Mouse (Mus musculus) forelimb bud, embryonic 11.5 days (tissue): Measurements from ENCODE around the gene Nfatc2ip.
A peak's percentile ranks its signal among the peaks of the same experiment; 100 is the strongest.
"Not testable (repeated sequence)": the region's sequence is repeated elsewhere in the genome, so short reads cannot be mapped to it uniquely, and the experiment has no call there.

ENCODE experiments used
- DNase-seq: peaks from one replicate; pipeline ENCODE4 v3.0.0-alpha.2; 2012; ENCODE audit warnings: low read depth, low spot score

Nfatc2ip gene

GRCm38 (mm10) chr7:126411061-126411460 is 14.5 kb upstream of the Nfatc2ip start:
- no peak for DNase-seq

GRCm38 (mm10) chr7:126408686-126409085 is 12.1 kb upstream of the Nfatc2ip start:
- DNase-seq, result no peak

GRCm38 (mm10) chr7:126402518-126402917 is 6.0 kb upstream of the Nfatc2ip start:
- DNase-seq, result not testable (repeated sequence)

GRCm38 (mm10) chr7:126399548-126399947 is 3.0 kb upstream of the Nfatc2ip start:
- DNase-seq, result peak; percentile 76

- DNase-seq, result no peak
Observed at GRCm38 (mm10) chr7:126397822-126398221, 1.3 kb upstream of the Nfatc2ip start.

- no peak for DNase-seq
Observed at GRCm38 (mm10) chr7:126397221-126397620, 684 bp upstream of the Nfatc2ip start.

- DNase-seq, result not testable (repeated sequence)
Observed at GRCm38 (mm10) chr7:126392086-126392884, 4.3 kb downstream of the Nfatc2ip start.

- DNase-seq, result no peak
Observed at GRCm38 (mm10) chr7:126388185-126388584, 8.4 kb downstream of the Nfatc2ip start.

- no peak for DNase-seq
Observed at GRCm38 (mm10) chr7:126383565-126383964, 13.0 kb downstream of the Nfatc2ip start.

GRCm38 (mm10) chr7:126377278-126378158 is 19.0 kb downstream of the Nfatc2ip start, which contains the start of gene Spns1:
Gene Spns1 (minus strand): TSS chr7:126377450.
- peak; percentile 97 for DNase-seq

GRCm38 (mm10) chr7:126376903-126377277 is 19.6 kb downstream of the Nfatc2ip start:
- DNase-seq, result no peak

GRCm38 (mm10) chr7:126375012-126375411 is 21.5 kb downstream of the Nfatc2ip start:
- no peak for DNase-seq

- no peak for DNase-seq
Observed at GRCm38 (mm10) chr7:126374526-126374925, 22.0 kb downstream of the Nfatc2ip start.

GRCm38 (mm10) chr7:126373007-126373406 is 23.5 kb downstream of the Nfatc2ip start:
- no peak for DNase-seq

GRCm38 (mm10) chr7:126369393-126369792 is 27.1 kb downstream of the Nfatc2ip start, which contains the start of gene Lat:
Gene Lat (minus strand): TSS chr7:126369570.
- DNase-seq, result no peak

- DNase-seq, result no peak
Observed at GRCm38 (mm10) chr7:126368367-126368766, 28.2 kb downstream of the Nfatc2ip start.

- no peak for DNase-seq
Observed at GRCm38 (mm10) chr7:126367636-126368035, 28.9 kb downstream of the Nfatc2ip start.

- no peak for DNase-seq
Observed at GRCm38 (mm10) chr7:126363038-126363437, 33.5 kb downstream of the Nfatc2ip start.

GRCm38 (mm10) chr7:126359049-126359448 is 37.5 kb downstream of the Nfatc2ip start:
- DNase-seq, result no peak

- no peak for DNase-seq
Observed at GRCm38 (mm10) chr7:126358413-126358812, 38.1 kb downstream of the Nfatc2ip start.

- DNase-seq, result no peak
Observed at GRCm38 (mm10) chr7:126357838-126358237, 38.7 kb downstream of the Nfatc2ip start.
